Mouse (Mus musculus) midbrain, postnatal 0 days (tissue): ENCODE results near the gene Psmd12. TPM values are rescaled to one million over a fixed set of nuclear protein-coding genes. Genes with fewer than 3 reads are reported as not detected.
A peak's percentile ranks its signal among the peaks of the same experiment; 100 is the strongest.
"Not testable (repeated sequence)": the region's sequence is repeated elsewhere in the genome, so short reads cannot be mapped to it uniquely, and the experiment has no call there.

Experiments used
- ATAC-seq: fragments of 200-750 bp; cut with Nextera tagmentation; 2 replicates; pipeline ENCODE4 v1.8.0; 2017; ENCODE audit warnings: moderate number of reproducible peaks, mild to moderate bottlenecking, moderate TSS enrichment, moderate library complexity; ENCODE audit not compliant: low FRiP score
- DNase-seq: peaks from one replicate; pipeline ENCODE4 v3.0.0-alpha.2; 2015; ENCODE audit warnings: low spot score
- H3K27ac ChIP-seq: fragments of 300-500 bp; sonication (generic); 2 replicates; pipeline ENCODE4 v1.5.1; 2014; ENCODE audit warnings: low read depth, mild to moderate bottlenecking, low read length, mixed read lengths
- H3K27me3 ChIP-seq: fragments of 300-500 bp; sonication (generic); 2 replicates; pipeline ENCODE4 v1.6.1; 2014; ENCODE audit warnings: low read length, control low read depth, mixed read lengths; ENCODE audit not compliant: insufficient read depth
- H3K36me3 ChIP-seq: fragments of 300-500 bp; sonication (generic); 2 replicates; pipeline ENCODE4 v1.6.1; 2014; ENCODE audit warnings: low read length, control low read depth, mixed read lengths; ENCODE audit not compliant: insufficient read depth
- H3K4me1 ChIP-seq: fragments of 300-500 bp; sonication (generic); 2 replicates; pipeline ENCODE4 v1.6.1; 2014; ENCODE audit warnings: mild to moderate bottlenecking, control low read depth, antibody characterized with exemption, low read length, mixed read lengths; ENCODE audit not compliant: insufficient read depth
- H3K4me2 ChIP-seq: fragments of 300-500 bp; sonication (generic); 2 replicates; pipeline ENCODE4 v1.6.1; 2014; ENCODE audit warnings: low read depth, mild to moderate bottlenecking, low read length, mixed read lengths; ENCODE audit not compliant: poor library complexity, severe bottlenecking
- H3K4me3 ChIP-seq: fragments of 300-500 bp; sonication (generic); 2 replicates; pipeline ENCODE4 v1.5.1; 2014; ENCODE audit warnings: low read depth, mild to moderate bottlenecking, low read length, moderate library complexity
- H3K9ac ChIP-seq: fragments of 300-500 bp; sonication (generic); replicated peaks from 2 replicates; pipeline ENCODE4 v1.6.1; 2014; ENCODE audit warnings: mild to moderate bottlenecking, low read length, moderate library complexity, mixed read lengths; ENCODE audit not compliant: poor library complexity, severe bottlenecking
- H3K9me3 ChIP-seq: fragments of 300-500 bp; sonication (generic); 2 replicates; pipeline ENCODE4 v1.6.1; 2016; ENCODE audit warnings: low read length, control low read depth
- CTCF ChIP-seq: IDR thresholded peaks from 2 replicates; pipeline ENCODE4 v1.5.1; 2016; ENCODE audit warnings: antibody characterized with exemption, mild to moderate bottlenecking
- WGBS: fragments of 180-500 bp; shearing (Covaris S2); extraction: QIAGEN DNeasy Blood & Tissue Kit; methylation state at CpG from one replicate; pipeline ENCODE4 v1.1.7; 2014; 5-methylcytosine and 5-hydroxymethylcytosine counted together
- polyA plus RNA-seq: library from polyadenylated mRNA; unstranded; fragments of >200 nt; fragmentation: Nextera tagmentation; extraction: Ambion mirVana; gene quantifications from 2 replicates; pipeline ENCODE4 v1.2.1, GENCODE M21; 2015
- total RNA-seq: library from RNA; depleted of rRNA; stranded (reverse); fragments of >200 nt; gene quantifications from 2 replicates; pipeline ENCODE4 v1.2.3, GENCODE M21; 2014

Psmd12 gene
- total and polyA plus RNA-seq, 2 experiments from 2014 or later: 39.6 to 156 TPM

- peaks cover 11% of the 10 kb centered on the region; the same call in 1 of the 2 replicates for H3K4me1 ChIP-seq
- H3K36me3 ChIP-seq: peaks cover under 1% of the 10 kb centered on the region; the same call in 1 of the 2 replicates
- peak overlapping the region; percentile 82 for H3K4me2 ChIP-seq
- no peaks in the 10 kb centered on the region for H3K9me3 ChIP-seq
- peak overlapping the region; percentile 78 for H3K27ac ChIP-seq
- H3K27me3 ChIP-seq: no peaks in the 10 kb centered on the region
- DNase-seq: no peak
- no peak for ATAC-seq
- peak overlapping the region; percentile 93 for H3K4me3 ChIP-seq
- H3K9ac ChIP-seq: peak overlapping the region; percentile 93
- 3% methylated on average over 10 of the region's 10 CpGs for WGBS
- TF ChIP-seq CTCF: no peak
These were observed 549 bp downstream of the Psmd12 start for GRCm38 (mm10) chr11:107479862-107480203.

- Histone ChIP-seq H3K4me3 (no peak overlapping the region), H3K27ac (no peak overlapping the region), H3K36me3 (peaks cover 25% of the 10 kb centered on the region), H3K9me3 (no peaks in the 10 kb centered on the region), H3K27me3 (no peaks in the 10 kb centered on the region), H3K4me1 (peaks cover 11% of the 10 kb centered on the region; the same call in 1 of the 2 replicates), H3K9ac (no peak overlapping the region), H3K4me2 (no peak overlapping the region)
- no peak for TF ChIP-seq CTCF
- WGBS: 93% methylated on average over 3 of the region's 3 CpGs
- ATAC-seq: no peak
- DNase-seq: no peak
These were observed 5.1 kb downstream of the Psmd12 start for GRCm38 (mm10) chr11:107484341-107484740.

- DNase-seq: no peak
- H3K4me2 ChIP-seq: no peak overlapping the region
- no peak for ATAC-seq
- no peak overlapping the region for H3K9ac ChIP-seq
- TF ChIP-seq CTCF: no peak
- H3K27me3 ChIP-seq: no peaks in the 10 kb centered on the region
- WGBS: 89% methylated on average over 8 of the region's 8 CpGs
- H3K4me3 ChIP-seq: no peak overlapping the region
- no peaks in the 10 kb centered on the region for H3K9me3 ChIP-seq
- H3K36me3 ChIP-seq: peaks cover 5% of the 10 kb centered on the region
- H3K4me1 ChIP-seq: no peaks in the 10 kb centered on the region
- no peak overlapping the region for H3K27ac ChIP-seq
These were observed 23.5 kb downstream of the Psmd12 start for GRCm38 (mm10) chr11:107502801-107503200.

- not testable (repeated sequence) for H3K4me3 ChIP-seq, DNase-seq, ATAC-seq, H3K4me1 ChIP-seq, H3K4me2 ChIP-seq, H3K36me3 ChIP-seq, H3K27ac ChIP-seq, H3K9ac ChIP-seq, H3K9me3 ChIP-seq, H3K27me3 ChIP-seq
- WGBS: 92% methylated on average over 3 of the region's 4 CpGs
These were observed 25.1 kb downstream of the Psmd12 start for GRCm38 (mm10) chr11:107504364-107504763.

GRCm38 (mm10) chr11:107506260-107506659, 27.0 kb downstream of the Psmd12 start:
- Histone ChIP-seq H3K9me3 (no peaks in the 10 kb centered on the region), H3K4me2 (no peak overlapping the region), H3K36me3 (no peaks in the 10 kb centered on the region), H3K9ac (no peak overlapping the region), H3K27me3 (no peaks in the 10 kb centered on the region), H3K4me3 (no peak overlapping the region), H3K27ac (no peak overlapping the region), H3K4me1 (0 out of 2 replicates have a peak, but pooled peaks cover 6% of the 10 kb centered on the region)
- ATAC-seq (no peak), DNase-seq (peak; percentile 9)
- peak; percentile 62 for TF ChIP-seq CTCF
- 59% methylated on average over 1 of the region's 1 CpGs for WGBS

GRCm38 (mm10) chr11:107509631-107510338, 30.5 kb downstream of the Psmd12 start:
- Histone ChIP-seq H3K9ac (no peak overlapping the region), H3K4me2 (no peak overlapping the region), H3K9me3 (no peaks in the 10 kb centered on the region), H3K4me1 (0 out of 2 replicates have a peak, but pooled peaks cover 6% of the 10 kb centered on the region), H3K27ac (no peak overlapping the region), H3K4me3 (no peak overlapping the region), H3K36me3 (no peaks in the 10 kb centered on the region), H3K27me3 (no peaks in the 10 kb centered on the region)
- 0 out of 2 replicates have a peak, but pooled peaks have one; percentile 16 for ATAC-seq
- WGBS: 16% methylated on average over 11 of the region's 11 CpGs
- TF ChIP-seq CTCF: peak; percentile 65
- DNase-seq: peak; percentile 49
